In the genomic region with DNA sequence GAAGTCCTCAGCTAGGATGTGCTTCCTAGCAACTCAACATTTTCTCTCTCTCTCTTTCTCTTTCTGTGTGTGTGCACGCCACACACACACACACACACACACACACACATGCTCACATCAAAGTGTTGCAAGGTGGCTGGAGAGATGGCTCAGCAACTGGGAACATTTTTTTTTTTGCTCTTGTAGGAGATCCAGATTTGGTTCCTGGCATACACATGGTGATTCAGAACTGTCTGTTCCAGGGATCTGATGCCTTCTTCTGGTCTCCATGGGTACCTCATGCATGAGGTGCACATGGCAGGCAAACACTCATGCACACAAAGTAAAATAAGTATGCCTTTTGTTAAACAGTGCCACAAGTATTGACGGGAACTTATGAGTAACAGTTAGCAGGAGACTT, we compare ENCODE assay signal across 19 mouse cellular contexts.
DNase-seq lines count a peak whose midpoint lies in the region; ATAC-seq and TF ChIP-seq lines count a peak whose summit lies in the region.
"Had no signal": no experiment of that assay in that cellular context is flagged by ENCODE, and none has a peak within 500 bp of the region (broad histone marks: within the 10 kb centered on the region; RNA-seq: fewer than 3 reads in every experiment).

No protein-coding gene starts in this region.

- peak; percentile 29; the same call in 1 of the 2 replicates for TF ChIP-seq CTCF in layer of hippocampus, adult 2 months (conservative IDR thresholded peaks at IDR 0.05)
- no peak for TF ChIP-seq CTCF in midbrain, postnatal 0 days (IDR thresholded peaks at IDR 0.05)

- H3K9ac ChIP-seq in midbrain, embryonic 11.5 days (ENCODE audit: low read length), result no peak overlapping the region
- H3K9ac ChIP-seq in midbrain, postnatal 0 days (replicated peaks; ENCODE audit: low read length, poor library complexity, severe bottlenecking), result no peak overlapping the region
- H3K9ac ChIP-seq: embryonic facial prominence, embryonic 12.5 days; heart, embryonic 15.5 days had no signal

- no peaks in the 10 kb centered on the region for H3K36me3 ChIP-seq in midbrain, embryonic 11.5 days (ENCODE audit: control insufficient read depth, insufficient read depth, low read length)
- H3K36me3 ChIP-seq in midbrain, postnatal 0 days (ENCODE audit: insufficient read depth, low read length), result no peaks in the 10 kb centered on the region
- H3K36me3 ChIP-seq: embryonic facial prominence, embryonic 12.5 days; heart, embryonic 15.5 days had no signal

- WGBS in midbrain, embryonic 11.5 days, result 98% methylated on average over 2 of the region's 2 CpGs
- 84% methylated on average over 2 of the region's 2 CpGs for WGBS in midbrain, postnatal 0 days

- H3K4me2 ChIP-seq in midbrain, embryonic 11.5 days, result no peak overlapping the region
- no peak overlapping the region for H3K4me2 ChIP-seq in midbrain, postnatal 0 days (ENCODE audit: low read depth, low read length, poor library complexity, severe bottlenecking)
- H3K4me2 ChIP-seq: embryonic facial prominence, embryonic 12.5 days; heart, embryonic 11.5 days; heart, embryonic 15.5 days had no signal

- H3K9me3 ChIP-seq in midbrain, embryonic 11.5 days (ENCODE audit: control insufficient read depth, low read length), result peaks cover 7% of the 10 kb centered on the region; the same call in 1 of the 2 replicates
- no peaks in the 10 kb centered on the region for H3K9me3 ChIP-seq in midbrain, postnatal 0 days (ENCODE audit: low read length)
- H3K9me3 ChIP-seq: embryonic facial prominence, embryonic 12.5 days; heart, embryonic 15.5 days had no signal

- H3K27me3 ChIP-seq in midbrain, embryonic 11.5 days (ENCODE audit: control insufficient read depth, insufficient read depth, low read length), result no peaks in the 10 kb centered on the region
- H3K27me3 ChIP-seq in midbrain, postnatal 0 days (ENCODE audit: insufficient read depth, low read length), result no peaks in the 10 kb centered on the region
- H3K27me3 ChIP-seq: embryonic facial prominence, embryonic 12.5 days; heart, embryonic 15.5 days had no signal

- no peak overlapping the region for H3K4me3 ChIP-seq in layer of hippocampus, adult 2 months
- no peak overlapping the region for H3K4me3 ChIP-seq in midbrain, embryonic 11.5 days (ENCODE audit: low read depth, low read length)
- H3K4me3 ChIP-seq in midbrain, postnatal 0 days (ENCODE audit: low read depth, low read length), result no peak overlapping the region
- H3K4me3 ChIP-seq: embryonic facial prominence, embryonic 12.5 days; heart, adult 2 months; heart, embryonic 15.5 days had no signal

- peak; percentile 47 for ATAC-seq in frontal cortex, adult (ENCODE audit: low TSS enrichment)
- ATAC-seq in midbrain, embryonic 11.5 days (ENCODE audit: low FRiP score), result no peak
- no peak for ATAC-seq in midbrain, postnatal 0 days (ENCODE audit: low FRiP score)
- ATAC-seq: forebrain, embryonic 16.5 days; hindbrain, postnatal 0 days had no signal

- no peak for DNase-seq in frontal cortex, postnatal 25 days (ENCODE audit: low spot score in 2 of 2)
- no peak for DNase-seq in layer of hippocampus, adult 2 months (ENCODE audit: low spot score in 2 of 2)
- DNase-seq in layer of hippocampus, adult 8-10 months (ENCODE audit: low spot score in 2 of 2), result no peak
- DNase-seq in midbrain, embryonic 11.5 days (ENCODE audit: low spot score, missing footprints), result peak; percentile 65
- DNase-seq in midbrain, postnatal 0 days (ENCODE audit: low spot score), result no peak
- peak; percentile 79 for DNase-seq in brain, adult 2 months (ENCODE audit: low read depth, low spot score)
- DNase-seq: adrenal gland, postnatal 10 days; cerebellum, adult 11-12 months; cerebellum, adult 9-10 months; cerebellum, postnatal 25 days; gastrocnemius, postnatal 14 days; heart, adult 2 months; heart, postnatal 14 days had no signal

- H3K4me1 ChIP-seq in midbrain, embryonic 11.5 days (ENCODE audit: control insufficient read depth, insufficient read depth, low read length), result 0 out of 2 replicates have a peak, but pooled peaks cover 2% of the 10 kb centered on the region
- no peaks in the 10 kb centered on the region for H3K4me1 ChIP-seq in midbrain, postnatal 0 days (ENCODE audit: insufficient read depth, low read length)

- peak overlapping the region; percentile 81 for H3K27ac ChIP-seq in layer of hippocampus, adult 2 months
- no peak overlapping the region for H3K27ac ChIP-seq in midbrain, embryonic 11.5 days (ENCODE audit: low read depth, low read length)
- no peak overlapping the region for H3K27ac ChIP-seq in midbrain, postnatal 0 days (ENCODE audit: low read depth, low read length)
- H3K27ac ChIP-seq: embryonic facial prominence, embryonic 12.5 days; heart, adult 2 months; heart, embryonic 15.5 days; hindbrain, postnatal 0 days had no signal

Comparison
In these comparisons a context has a peak if more than half of its experiments do, and no peak if none do; other contexts are left out.
1. DNase-seq: peak in midbrain, embryonic 11.5 days (single experiment) and brain, adult 2 months (single experiment); none in frontal cortex, postnatal 25 days (0 of 2), layer of hippocampus, adult 2 months (0 of 2), layer of hippocampus, adult 8-10 months (0 of 2) and midbrain, postnatal 0 days (single experiment).